Mouse (Mus musculus) megakaryocyte, embryonic 14.5 days (primary cell): ENCODE data around the gene Tex29. TPM values are rescaled to one million over a fixed set of nuclear protein-coding genes. Genes with fewer than 3 reads are reported as not detected.

Experiments used
- H3K27me3 ChIP-seq: replicated peaks from 2 replicates; pipeline ENCODE3; 2012; ENCODE audit warnings: inconsistent platforms
- H3K36me3 ChIP-seq: replicated peaks from 2 replicates; pipeline ENCODE3; 2012; ENCODE audit warnings: low read length, inconsistent platforms, mixed read lengths
- H3K4me1 ChIP-seq: 2 replicates; pipeline ENCODE4 v1.6.1; 2012; ENCODE audit warnings: inconsistent platforms
- H3K4me3 ChIP-seq: replicated peaks from 2 replicates; pipeline ENCODE3; 2012; ENCODE audit warnings: moderate library complexity, mild to moderate bottlenecking, inconsistent platforms
- H3K9me3 ChIP-seq: 2 replicates; pipeline ENCODE4 v1.6.1; 2012; ENCODE audit warnings: inconsistent platforms
- FLI1 ChIP-seq: IDR thresholded peaks from 2 replicates; pipeline ENCODE4 v1.6.1; 2012; ENCODE audit warnings: low read length, inconsistent platforms, mixed read lengths
- GATA1 ChIP-seq: IDR thresholded peaks from 3 replicates; pipeline ENCODE4 v1.6.1; 2012; ENCODE audit warnings: mixed read lengths, low read length, inconsistent platforms, borderline replicate concordance
- polyA plus RNA-seq: library from polyadenylated mRNA; stranded (reverse); fragments of >175 nt; gene quantifications from 2 replicates; pipeline ENCODE4 v1.2.3, GENCODE M21; 2012; ENCODE audit warnings: low replicate concordance; ENCODE audit not compliant: insufficient read depth

Tex29 gene
- not detected in 2 replicates for polyA plus RNA-seq

- TF ChIP-seq GATA1: no peak
- no peak for TF ChIP-seq FLI1
- Histone ChIP-seq H3K4me1 (no peaks in the 10 kb centered on the region), H3K4me3 (no peak within 1 kb of the TSS), H3K9me3 (no peaks in the 10 kb centered on the region), H3K27me3 (peaks cover 10% of the 10 kb centered on the region), H3K36me3 (peaks cover 13% of the 10 kb centered on the region)
These were observed at the start of gene Tex29 for GRCm38 (mm10) chr8:11840174-11840573. TSS of gene Tex29 (plus strand) at chr8:11840474.

GRCm38 (mm10) chr8:11794956-11795355 is 45.3 kb upstream of the Tex29 start:
- no peak for TF ChIP-seq GATA1
- no peak for TF ChIP-seq FLI1
- H3K9me3 ChIP-seq: no peaks in the 10 kb centered on the region
- peaks cover 86% of the 10 kb centered on the region for H3K36me3 ChIP-seq
- H3K27me3 ChIP-seq: no peaks in the 10 kb centered on the region
- H3K4me1 ChIP-seq: peaks cover 57% of the 10 kb centered on the region
- H3K4me3 ChIP-seq: no peak overlapping the region

- no peak for TF ChIP-seq GATA1
- no peak for TF ChIP-seq FLI1
- H3K36me3 ChIP-seq: peaks cover 85% of the 10 kb centered on the region
- H3K4me3 ChIP-seq: peak overlapping the region; percentile 35
- H3K9me3 ChIP-seq: no peaks in the 10 kb centered on the region
- no peaks in the 10 kb centered on the region for H3K27me3 ChIP-seq
- peaks cover 52% of the 10 kb centered on the region for H3K4me1 ChIP-seq
These were observed 43.1 kb upstream of the Tex29 start for GRCm38 (mm10) chr8:11797128-11797527.

DNA sequence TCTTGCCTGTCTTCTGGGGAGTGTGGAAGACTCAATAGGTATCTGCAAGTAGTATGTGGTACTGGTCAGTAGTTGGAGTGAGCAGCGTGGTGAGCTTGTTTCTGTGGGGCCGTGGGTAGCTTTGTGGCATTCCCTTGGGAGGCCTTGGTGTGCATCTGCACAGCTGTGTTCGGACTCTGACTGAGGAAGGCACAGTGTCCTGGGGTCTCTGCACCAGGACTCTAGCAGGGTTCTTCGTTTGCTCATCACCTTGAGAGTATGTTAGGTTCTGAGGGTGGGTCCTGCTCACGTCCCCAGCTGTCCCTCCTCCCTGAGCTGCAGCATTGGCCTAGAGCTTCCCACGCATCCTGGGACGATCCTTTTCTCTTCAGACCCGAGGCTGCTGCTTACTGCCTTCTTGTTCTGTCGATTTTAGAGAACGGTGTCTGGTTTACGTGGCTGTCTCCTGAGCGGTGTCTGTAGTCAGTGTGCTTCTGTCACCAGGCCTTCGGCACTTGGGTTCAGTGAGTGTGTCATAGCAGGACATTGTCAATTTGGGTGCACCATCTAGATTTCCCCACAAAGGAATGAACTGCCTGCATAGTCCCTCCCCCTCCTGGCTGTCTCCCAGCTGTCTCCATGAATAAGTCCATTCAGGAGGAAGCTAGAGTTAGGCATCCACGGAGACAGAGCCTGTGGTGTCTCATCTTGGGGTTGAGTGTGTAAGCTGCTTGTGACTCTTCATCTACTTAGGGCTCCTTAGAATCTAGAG is 42.4 kb upstream of the Tex29 start:
- Histone ChIP-seq H3K27me3 (no peaks in the 10 kb centered on the region), H3K4me3 (peak overlapping the region; percentile 35), H3K4me1 (peaks cover 49% of the 10 kb centered on the region), H3K36me3 (peaks cover 85% of the 10 kb centered on the region), H3K9me3 (no peaks in the 10 kb centered on the region)
- TF ChIP-seq FLI1: no peak
- no peak for TF ChIP-seq GATA1

- Histone ChIP-seq H3K36me3 (peaks cover 86% of the 10 kb centered on the region), H3K9me3 (no peaks in the 10 kb centered on the region), H3K4me1 (peaks cover 53% of the 10 kb centered on the region), H3K4me3 (no peak overlapping the region), H3K27me3 (no peaks in the 10 kb centered on the region)
- TF ChIP-seq FLI1 (no peak), GATA1 (no peak)
These were observed 41.8 kb upstream of the Tex29 start for GRCm38 (mm10) chr8:11798480-11798867.

DNA sequence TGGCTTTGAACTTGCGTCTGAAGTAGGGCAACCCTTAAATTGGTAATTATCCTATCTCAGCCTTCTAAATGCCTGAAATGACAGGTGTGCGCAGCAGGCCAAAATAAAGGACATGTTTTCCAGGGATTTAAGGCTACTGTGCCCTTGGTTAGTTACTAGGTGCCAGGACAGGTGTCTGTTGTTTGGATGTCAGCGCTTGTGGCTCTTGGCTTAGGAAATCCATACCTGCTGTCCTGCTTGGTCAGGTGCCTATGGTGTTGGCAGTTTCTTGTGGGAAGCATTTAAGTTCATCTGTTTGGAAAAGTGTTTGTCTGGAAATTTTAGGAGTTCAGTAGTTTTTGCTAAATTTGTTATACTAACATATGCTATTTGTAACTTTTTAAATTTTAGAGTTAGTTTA is 41.2 kb upstream of the Tex29 start:
- peaks cover 92% of the 10 kb centered on the region for H3K36me3 ChIP-seq
- H3K4me1 ChIP-seq: peaks cover 54% of the 10 kb centered on the region
- no peak overlapping the region for H3K4me3 ChIP-seq
- no peaks in the 10 kb centered on the region for H3K9me3 ChIP-seq
- no peak for TF ChIP-seq FLI1
- no peak for TF ChIP-seq GATA1
- H3K27me3 ChIP-seq: no peaks in the 10 kb centered on the region

DNA sequence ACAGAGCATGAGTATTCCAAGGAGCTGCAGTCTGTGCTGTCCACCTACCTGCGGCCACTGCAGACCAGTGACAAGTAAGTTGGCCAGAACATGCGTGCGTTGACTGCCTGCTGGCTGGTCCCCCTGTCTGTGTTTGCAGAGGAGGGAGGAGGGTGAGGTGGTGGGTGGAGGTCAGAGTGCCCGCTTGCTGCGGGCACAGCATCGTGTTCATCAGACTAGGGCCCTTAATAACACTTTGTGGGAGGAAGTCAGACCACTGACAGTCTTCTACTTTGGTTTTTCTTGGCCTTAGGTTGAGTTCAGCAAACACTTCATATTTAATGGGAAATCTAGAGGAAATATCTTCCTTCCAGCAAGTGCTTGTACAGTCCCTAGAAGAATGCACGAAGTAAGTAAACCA is 39.8 kb upstream of the Tex29 start:
- Histone ChIP-seq H3K27me3 (no peaks in the 10 kb centered on the region), H3K4me1 (peaks cover 50% of the 10 kb centered on the region), H3K36me3 (peaks cover 97% of the 10 kb centered on the region), H3K9me3 (no peaks in the 10 kb centered on the region), H3K4me3 (no peak overlapping the region)
- no peak for TF ChIP-seq FLI1
- no peak for TF ChIP-seq GATA1

- TF ChIP-seq GATA1 (no peak), FLI1 (no peak)
- Histone ChIP-seq H3K9me3 (no peaks in the 10 kb centered on the region), H3K4me3 (no peak overlapping the region), H3K27me3 (no peaks in the 10 kb centered on the region), H3K4me1 (peaks cover 42% of the 10 kb centered on the region), H3K36me3 (peaks cover 98% of the 10 kb centered on the region)
These were observed 38.7 kb upstream of the Tex29 start for GRCm38 (mm10) chr8:11801571-11801970.

DNA sequence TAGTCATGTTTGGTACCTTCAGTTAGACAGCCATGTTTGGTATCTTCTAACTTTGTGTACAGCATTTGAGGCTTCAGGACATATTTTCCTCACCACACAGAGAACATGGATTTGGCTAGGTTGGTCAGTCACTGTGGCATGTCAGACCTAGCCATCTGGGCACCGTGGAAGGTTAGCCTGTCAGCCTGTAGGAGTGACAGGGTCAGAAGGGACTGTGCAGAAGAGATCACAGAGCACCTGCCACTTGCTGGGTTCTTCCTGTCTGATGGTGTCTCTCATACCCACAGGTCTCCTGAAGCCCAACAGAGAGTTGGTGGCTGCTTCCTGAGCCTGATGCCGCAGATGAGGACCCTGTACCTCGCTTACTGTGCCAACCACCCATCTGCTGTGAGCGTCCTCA is 35.4 kb upstream of the Tex29 start:
- Histone ChIP-seq H3K4me1 (peaks cover 20% of the 10 kb centered on the region), H3K9me3 (no peaks in the 10 kb centered on the region), H3K27me3 (no peaks in the 10 kb centered on the region), H3K36me3 (peaks cover 98% of the 10 kb centered on the region), H3K4me3 (no peak overlapping the region)
- TF ChIP-seq GATA1 (no peak), FLI1 (no peak)

DNA sequence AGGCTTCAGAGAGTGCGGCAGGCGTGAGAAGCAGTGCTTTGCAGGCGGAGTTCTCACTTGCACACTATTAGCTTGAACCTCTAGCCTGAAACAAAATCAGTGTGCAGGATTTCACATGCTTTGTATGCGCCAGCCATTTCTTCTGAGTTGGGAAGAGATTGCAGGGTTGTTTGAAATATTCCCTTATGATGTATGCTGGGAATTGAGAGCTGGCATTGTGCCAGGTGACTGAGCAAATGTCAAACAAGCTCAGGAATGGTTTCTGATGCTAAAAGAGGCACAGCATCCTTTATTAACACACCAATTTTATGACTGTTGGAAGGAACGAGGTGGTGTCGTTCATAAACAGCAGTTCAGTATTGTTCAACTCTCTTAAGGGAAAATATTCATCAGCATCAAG is 34.0 kb upstream of the Tex29 start:
- Histone ChIP-seq H3K36me3 (peaks cover 99% of the 10 kb centered on the region), H3K4me3 (no peak overlapping the region), H3K27me3 (no peaks in the 10 kb centered on the region), H3K4me1 (peaks cover 14% of the 10 kb centered on the region), H3K9me3 (no peaks in the 10 kb centered on the region)
- TF ChIP-seq FLI1: no peak
- TF ChIP-seq GATA1: no peak

DNA sequence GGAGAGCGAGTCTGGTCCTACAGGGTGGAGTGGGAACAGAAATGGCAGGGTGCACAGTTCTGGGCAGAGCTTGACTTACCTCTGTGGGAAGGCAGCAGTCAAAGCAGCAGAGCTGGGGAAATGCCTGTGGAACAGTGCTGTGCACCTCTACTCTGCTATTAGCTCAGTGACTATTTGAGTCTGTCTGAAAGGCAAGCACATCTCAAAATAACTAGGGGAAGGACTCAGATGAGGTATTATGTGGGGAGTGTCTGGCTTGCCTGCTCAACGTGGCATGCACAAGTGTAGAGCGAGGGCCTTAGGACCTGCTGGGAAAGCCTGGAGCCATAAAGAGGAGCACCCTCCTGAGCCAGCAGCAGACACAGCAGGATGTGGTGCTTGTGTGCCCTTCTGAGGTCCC is 32.9 kb upstream of the Tex29 start:
- no peak for TF ChIP-seq GATA1
- peaks cover 100% of the 10 kb centered on the region for H3K36me3 ChIP-seq

More for the DNA sequence above, 32.9 kb upstream of the Tex29 start:
- Histone ChIP-seq H3K4me3 (no peak overlapping the region), H3K9me3 (no peaks in the 10 kb centered on the region), H3K4me1 (peaks cover 14% of the 10 kb centered on the region), H3K27me3 (no peaks in the 10 kb centered on the region)
